8 mouse cellular contexts compared by ENCODE assay signal in genomic region chr1:36307495-36308280, GRCm38 (mm10). TPM values are rescaled to one million over a fixed set of nuclear protein-coding genes. Genes with fewer than 3 reads are reported as not detected.
DNase-seq lines count a peak whose midpoint lies in the region; ATAC-seq lines count a peak whose summit lies in the region.

Gene Arid5a, plus strand, starts transcription at chr1:36307733.

- ATAC-seq in hindbrain, embryonic 14.5 days (ENCODE audit: low FRiP score), result peak; percentile 91

- H3K9me3 ChIP-seq in hindbrain, embryonic 14.5 days (ENCODE audit: control insufficient read depth, low read length), result no peaks in the 10 kb centered on the region

- under 1% methylated on average over 63 of the region's 65 CpGs for WGBS in hindbrain, embryonic 14.5 days

- DNase-seq in NIH3T3 (ENCODE audit: low read depth), result peak; percentile 98
- peak; percentile 93 to 95 for DNase-seq in cerebellum, postnatal 10 days
- DNase-seq in frontal cortex, postnatal 14 days (ENCODE audit: low spot score in 2 of 2), result peak; percentile 78 to 80
- DNase-seq in hindbrain, embryonic 14.5 days (ENCODE audit: low spot score), result peak; percentile 93
- DNase-seq in layer of hippocampus, postnatal 36 days, result peak; percentile 73 to 80
- peak; percentile 94 for DNase-seq in lung, postnatal 36 days
- DNase-seq in retina, postnatal 1 day, result peak; percentile 97
- peak; percentile 54 to 74 for DNase-seq in urinary bladder, adult 18-20 months (ENCODE audit: low spot score in 2 of 2)

- H3K4me1 ChIP-seq in hindbrain, embryonic 14.5 days (replicated peaks; ENCODE audit: control insufficient read depth, insufficient read depth, low read length), result peaks cover 23% of the 10 kb centered on the region

- peak within 1 kb of the TSS; percentile 34; the same call in 1 of the 2 replicates for H3K27ac ChIP-seq in hindbrain, embryonic 14.5 days

- H3K4me2 ChIP-seq in hindbrain, embryonic 14.5 days (replicated peaks), result peak within 1 kb of the TSS; percentile 96

- H3K4me3 ChIP-seq in hindbrain, embryonic 14.5 days (replicated peaks; ENCODE audit: low read length), result peak within 1 kb of the TSS; percentile 66

- peaks cover 20% of the 10 kb centered on the region for H3K27me3 ChIP-seq in hindbrain, embryonic 14.5 days (ENCODE audit: control insufficient read depth, insufficient read depth, low read length)

- H3K9ac ChIP-seq in hindbrain, embryonic 14.5 days, result peak within 1 kb of the TSS; percentile 58

- no peaks in the 10 kb centered on the region for H3K36me3 ChIP-seq in hindbrain, embryonic 14.5 days (replicated peaks; ENCODE audit: control insufficient read depth, insufficient read depth)

RNA-seq across cellular contexts. Expression of gene Arid5a, which starts in this region (rescaled TPM):
- 4.3 and 5.8 TPM in 2 replicates for polyA plus RNA-seq in hindbrain, embryonic 14.5 days (2014; fragmentation: Nextera tagmentation; extraction: Ambion mirVana)
- total RNA-seq in layer of hippocampus, postnatal 36 days (2021), result 10 to 100 TPM; 12.6 to 14.9 TPM

Comparison
In these comparisons a context has a peak if more than half of its experiments do, and no peak if none do; other contexts are left out.
1. Peak in every context shown above with its lines: DNase-seq, ATAC-seq, H3K4me3 ChIP-seq and H3K27ac ChIP-seq.